Mouse (Mus musculus) neural tube, embryonic 12.5 days (tissue): ENCODE measurements at regions not wholly inside any gene's neighbourhood (a gene's known extent, or its start where the extent isn't known, plus 50 kb on each side); places are given as distances from the start of the nearest gene placed in this dataset.

Experiments used
- ATAC-seq: fragments of 200-750 bp; cut with Nextera tagmentation; 2 replicates; pipeline ENCODE4 v1.8.0; 2017; ENCODE audit warnings: low read depth, mild to moderate bottlenecking, moderate TSS enrichment, moderate library complexity; ENCODE audit not compliant: low FRiP score
- H3K27ac ChIP-seq: fragments of 300-500 bp; sonication (generic); 2 replicates; pipeline ENCODE4 v1.5.1; 2016
- H3K27me3 ChIP-seq: fragments of 300-500 bp; sonication (generic); replicated peaks from 2 replicates; pipeline ENCODE4 v1.6.1; 2016; ENCODE audit warnings: mild to moderate bottlenecking
- H3K36me3 ChIP-seq: fragments of 300-500 bp; sonication (generic); 2 replicates; pipeline ENCODE4 v1.6.1; 2016; ENCODE audit warnings: mild to moderate bottlenecking
- H3K4me1 ChIP-seq: fragments of 300-500 bp; sonication (generic); 2 replicates; pipeline ENCODE4 v1.6.1; 2016
- H3K4me2 ChIP-seq: fragments of 300-500 bp; sonication (generic); replicated peaks from 2 replicates; pipeline ENCODE4 v1.6.1; 2016; ENCODE audit warnings: mild to moderate bottlenecking
- H3K4me3 ChIP-seq: fragments of 300-500 bp; sonication (generic); 2 replicates; pipeline ENCODE4 v1.5.1; 2016
- H3K9ac ChIP-seq: fragments of 300-500 bp; sonication (generic); 2 replicates; pipeline ENCODE4 v1.6.1; 2016; ENCODE audit warnings: mild to moderate bottlenecking
- H3K9me3 ChIP-seq: fragments of 300-500 bp; sonication (generic); 2 replicates; pipeline ENCODE4 v1.6.1; 2016; ENCODE audit warnings: mild to moderate bottlenecking
- WGBS: fragments of 180-500 bp; shearing (Covaris S2); methylation state at CpG from one replicate; pipeline ENCODE4 v1.1.7; 2016; 5-methylcytosine and 5-hydroxymethylcytosine counted together

- Histone ChIP-seq H3K36me3 (no peaks in the 10 kb centered on the region), H3K9ac (no peak overlapping the region), H3K9me3 (no peaks in the 10 kb centered on the region), H3K27ac (no peak overlapping the region), H3K4me1 (no peaks in the 10 kb centered on the region), H3K4me2 (no peak overlapping the region), H3K27me3 (no peaks in the 10 kb centered on the region), H3K4me3 (no peak overlapping the region)
- no peak for ATAC-seq
- 74% methylated on average over 5 of the region's 5 CpGs for WGBS
Observed at GRCm38 (mm10) chr15:11774717-11775116, 132.4 kb downstream of the Npr3 start.

- H3K9me3 ChIP-seq = no peaks in the 10 kb centered on the region
- no peak for ATAC-seq
- H3K4me2 ChIP-seq = no peak overlapping the region
- no peaks in the 10 kb centered on the region for H3K27me3 ChIP-seq
- H3K9ac ChIP-seq = no peak overlapping the region
- 86% methylated on average over 1 of the region's 1 CpGs for WGBS
- no peaks in the 10 kb centered on the region for H3K4me1 ChIP-seq
- no peak overlapping the region for H3K27ac ChIP-seq
- H3K4me3 ChIP-seq = no peak overlapping the region
- no peaks in the 10 kb centered on the region for H3K36me3 ChIP-seq
Observed at GRCm38 (mm10) chr15:11770596-11770995, 136.5 kb downstream of the Npr3 start.

GRCm38 (mm10) chr15:11757963-11758362, 149.1 kb downstream of the Npr3 start:
- ATAC-seq = no peak
- H3K36me3 ChIP-seq = no peaks in the 10 kb centered on the region
- WGBS = 97% methylated on average over 1 of the region's 1 CpGs

GRCm38 (mm10) chr15:11756786-11757185, 150.3 kb downstream of the Npr3 start:
- H3K4me1 ChIP-seq = no peaks in the 10 kb centered on the region
- 68% methylated on average over 7 of the region's 7 CpGs for WGBS
- H3K36me3 ChIP-seq = no peaks in the 10 kb centered on the region
- no peak overlapping the region for H3K4me2 ChIP-seq
- no peak for ATAC-seq
- no peaks in the 10 kb centered on the region for H3K9me3 ChIP-seq
- no peak overlapping the region for H3K9ac ChIP-seq
- H3K27me3 ChIP-seq = no peaks in the 10 kb centered on the region
- H3K27ac ChIP-seq = no peak overlapping the region
- H3K4me3 ChIP-seq = no peak overlapping the region

More at GRCm38 (mm10) chr15:11757963-11758362, 149.1 kb downstream of the Npr3 start:
- H3K4me3 ChIP-seq = no peak overlapping the region
- no peaks in the 10 kb centered on the region for H3K9me3 ChIP-seq
- H3K4me2 ChIP-seq = no peak overlapping the region
- no peaks in the 10 kb centered on the region for H3K4me1 ChIP-seq
- H3K27ac ChIP-seq = no peak overlapping the region
- no peak overlapping the region for H3K9ac ChIP-seq
- no peaks in the 10 kb centered on the region for H3K27me3 ChIP-seq

- Histone ChIP-seq H3K9ac (no peak overlapping the region), H3K9me3 (no peaks in the 10 kb centered on the region), H3K27ac (no peak overlapping the region), H3K4me1 (no peaks in the 10 kb centered on the region), H3K4me3 (no peak overlapping the region), H3K36me3 (no peaks in the 10 kb centered on the region), H3K27me3 (no peaks in the 10 kb centered on the region), H3K4me2 (no peak overlapping the region)
- ATAC-seq = no peak
- 30% methylated on average over 3 of the region's 3 CpGs for WGBS
Observed at GRCm38 (mm10) chr15:11753216-11753615, 153.9 kb downstream of the Npr3 start.

- H3K9ac ChIP-seq = no peak overlapping the region
- H3K27me3 ChIP-seq = no peaks in the 10 kb centered on the region
- 84% methylated on average over 5 of the region's 5 CpGs for WGBS
- H3K4me3 ChIP-seq = no peak overlapping the region
- H3K9me3 ChIP-seq = no peaks in the 10 kb centered on the region
- no peaks in the 10 kb centered on the region for H3K36me3 ChIP-seq
- no peak overlapping the region for H3K4me2 ChIP-seq
- H3K4me1 ChIP-seq = no peaks in the 10 kb centered on the region
- no peak for ATAC-seq
- H3K27ac ChIP-seq = no peak overlapping the region
Observed at GRCm38 (mm10) chr15:11750893-11751292, 156.2 kb downstream of the Npr3 start.

- H3K27ac ChIP-seq = no peak overlapping the region
- H3K4me1 ChIP-seq = no peaks in the 10 kb centered on the region
- no peaks in the 10 kb centered on the region for H3K27me3 ChIP-seq
- no peaks in the 10 kb centered on the region for H3K9me3 ChIP-seq
- no peak overlapping the region for H3K4me3 ChIP-seq
- no peak overlapping the region for H3K9ac ChIP-seq
- 91% methylated on average over 4 of the region's 4 CpGs for WGBS
- no peaks in the 10 kb centered on the region for H3K36me3 ChIP-seq
- ATAC-seq = no peak
- no peak overlapping the region for H3K4me2 ChIP-seq
Observed at GRCm38 (mm10) chr15:11749509-11749908, 157.6 kb downstream of the Npr3 start.

- Histone ChIP-seq H3K4me3 (no peak overlapping the region), H3K4me1 (no peaks in the 10 kb centered on the region), H3K27me3 (no peaks in the 10 kb centered on the region), H3K9ac (no peak overlapping the region), H3K9me3 (no peaks in the 10 kb centered on the region), H3K36me3 (no peaks in the 10 kb centered on the region), H3K27ac (no peak overlapping the region), H3K4me2 (no peak overlapping the region)
- ATAC-seq = no peak
- 91% methylated on average over 2 of the region's 2 CpGs for WGBS
Observed at GRCm38 (mm10) chr15:11748306-11748705, 158.8 kb downstream of the Npr3 start.

- 95% methylated on average over 1 of the region's 1 CpGs for WGBS
- no peak for ATAC-seq
- Histone ChIP-seq H3K4me3 (no peak overlapping the region), H3K27ac (no peak overlapping the region), H3K27me3 (no peaks in the 10 kb centered on the region), H3K4me2 (no peak overlapping the region), H3K36me3 (no peaks in the 10 kb centered on the region), H3K4me1 (peaks cover 8% of the 10 kb centered on the region), H3K9me3 (no peaks in the 10 kb centered on the region), H3K9ac (no peak overlapping the region)
Observed at GRCm38 (mm10) chr15:11746754-11747153, 160.3 kb downstream of the Npr3 start.

- no peak overlapping the region for H3K4me2 ChIP-seq
- no peaks in the 10 kb centered on the region for H3K27me3 ChIP-seq
- 87% methylated on average over 9 of the region's 9 CpGs for WGBS
- peaks cover 13% of the 10 kb centered on the region for H3K4me1 ChIP-seq
- H3K36me3 ChIP-seq = no peaks in the 10 kb centered on the region
- no peaks in the 10 kb centered on the region for H3K9me3 ChIP-seq
- H3K4me3 ChIP-seq = no peak overlapping the region
- H3K27ac ChIP-seq = no peak overlapping the region
- H3K9ac ChIP-seq = no peak overlapping the region
- ATAC-seq = no peak
Observed at GRCm38 (mm10) chr15:11745629-11746372, 161.3 kb downstream of the Npr3 start.

GRCm38 (mm10) chr15:11744903-11745302, 162.2 kb downstream of the Npr3 start:
- Histone ChIP-seq H3K9me3 (no peaks in the 10 kb centered on the region), H3K4me2 (no peak overlapping the region), H3K27me3 (no peaks in the 10 kb centered on the region), H3K4me1 (peaks cover 13% of the 10 kb centered on the region), H3K27ac (no peak overlapping the region), H3K9ac (no peak overlapping the region), H3K4me3 (no peak overlapping the region), H3K36me3 (no peaks in the 10 kb centered on the region)
- WGBS = 58% methylated on average over 5 of the region's 5 CpGs
- ATAC-seq = no peak

GRCm38 (mm10) chr15:11744296-11744695, 162.8 kb downstream of the Npr3 start:
- Histone ChIP-seq H3K27ac (no peak overlapping the region), H3K27me3 (no peaks in the 10 kb centered on the region), H3K4me3 (no peak overlapping the region), H3K9ac (no peak overlapping the region), H3K4me1 (peaks cover 13% of the 10 kb centered on the region), H3K9me3 (no peaks in the 10 kb centered on the region), H3K36me3 (no peaks in the 10 kb centered on the region), H3K4me2 (no peak overlapping the region)
- 81% methylated on average over 2 of the region's 2 CpGs for WGBS
- no peak for ATAC-seq

- H3K9me3 ChIP-seq = no peaks in the 10 kb centered on the region
- no peak for ATAC-seq
Observed at GRCm38 (mm10) chr15:11742820-11743219, 164.3 kb downstream of the Npr3 start.

More at GRCm38 (mm10) chr15:11742820-11743219, 164.3 kb downstream of the Npr3 start:
- 76% methylated on average over 7 of the region's 7 CpGs for WGBS
- Histone ChIP-seq H3K27me3 (no peaks in the 10 kb centered on the region), H3K27ac (no peak overlapping the region), H3K4me3 (no peak overlapping the region), H3K36me3 (no peaks in the 10 kb centered on the region), H3K9ac (no peak overlapping the region), H3K4me2 (no peak overlapping the region), H3K4me1 (peaks cover 13% of the 10 kb centered on the region)
